Mouse (Mus musculus): ENCODE results near the gene Ube2g2.

GRCm38 (mm10) chr10:77616166-77616565 is 5.9 kb upstream of the Ube2g2 start:
- TF ChIP-seq CTCF (IDR thresholded peaks at IDR 0.05; ENCODE audit: insufficient read depth, low read length) (no peak), POLR2A (IDR thresholded peaks at IDR 0.05; ENCODE audit: borderline replicate concordance, extremely low read depth, low read depth, low read length) (no peak)
